Mouse (Mus musculus) G1E (cell line): Measurements from ENCODE around the gene Pold3. TPM values are rescaled to one million over a fixed set of nuclear protein-coding genes. Genes with fewer than 3 reads are reported as not detected.
"Not testable (repeated sequence)": the region's sequence is repeated elsewhere in the genome, so short reads cannot be mapped to it uniquely, and the experiment has no call there.

Experiments
- ATAC-seq: 2 replicates; pipeline ENCODE4 v1.8.0; 2016; ENCODE audit warnings: mild to moderate bottlenecking; ENCODE audit not compliant: insufficient number of reproducible peaks, poor library complexity, low FRiP score, severe bottlenecking; ENCODE audit errors: extremely low read depth
- DNase-seq: peaks from one replicate; pipeline ENCODE4 v3.0.0; 2012; ENCODE audit warnings: low spot score
- H3K27me3 ChIP-seq: 2 replicates; pipeline ENCODE4 v1.6.1; 2012; ENCODE audit warnings: mild to moderate bottlenecking, low read length, inconsistent platforms; ENCODE audit not compliant: insufficient read depth
- H3K36me3 ChIP-seq: replicated peaks from 2 replicates; pipeline ENCODE3; 2012; ENCODE audit warnings: mild to moderate bottlenecking, inconsistent platforms
- H3K4me1 ChIP-seq: 2 replicates; pipeline ENCODE4 v1.6.1; 2012; ENCODE audit warnings: low read depth, low read length, inconsistent platforms, mixed read lengths; ENCODE audit not compliant: insufficient read depth
- H3K4me3 ChIP-seq: 2 replicates; pipeline ENCODE4 v1.5.1; 2012; ENCODE audit warnings: low read depth, mild to moderate bottlenecking, inconsistent platforms, low read length, moderate library complexity, mixed read lengths
- H3K9me3 ChIP-seq: replicated peaks from 2 replicates; pipeline ENCODE4 v1.6.1; 2012; ENCODE audit warnings: inconsistent platforms
- CTCF ChIP-seq: IDR thresholded peaks from 2 replicates; pipeline ENCODE4 v1.5.1; 2012; ENCODE audit warnings: low read depth, low read length, inconsistent platforms, mixed read lengths
- GATA1 ChIP-seq: IDR thresholded peaks from 2 replicates; pipeline ENCODE4 v1.6.1; 2012; ENCODE audit warnings: borderline replicate concordance, low read length, inconsistent platforms, mixed read lengths
- GATA2 ChIP-seq: IDR thresholded peaks from 2 replicates; pipeline ENCODE4 v1.6.1; 2012; ENCODE audit warnings: low read depth, low read length, inconsistent platforms, borderline replicate concordance
- POLR2AphosphoS5 ChIP-seq: IDR thresholded peaks from 2 replicates; pipeline ENCODE4 v1.6.1; 2012; ENCODE audit warnings: low read depth, low read length, inconsistent platforms; ENCODE audit not compliant: insufficient replicate concordance
- TAL1 ChIP-seq: conservative IDR thresholded peaks from 2 replicates; pipeline ENCODE4 v1.6.1; 2012; ENCODE audit warnings: low read depth, low read length, inconsistent platforms, mixed read lengths
- polyA plus RNA-seq: library from polyadenylated mRNA; stranded (reverse); fragments of >175 nt; gene quantifications from 2 replicates; pipeline ENCODE4 v1.2.3, GENCODE M21; 2012
- total RNA-seq, 2 experiments: library from RNA; stranded (forward) in 1 of 2; stranded (reverse) in 1 of 2; fragments of 200-1000 nt in 1 of 2; fragments of >200 nt in 1 of 2; fragmentation: Nextera tagmentation in 1 of 2; gene quantifications; 2 replicates each; pipeline ENCODE4 v1.2.3; 2014 to 2017

Pold3 gene
- total and polyA plus RNA-seq, 3 experiments: 24.4 to 93.4 (median 90.5) TPM

DNA sequence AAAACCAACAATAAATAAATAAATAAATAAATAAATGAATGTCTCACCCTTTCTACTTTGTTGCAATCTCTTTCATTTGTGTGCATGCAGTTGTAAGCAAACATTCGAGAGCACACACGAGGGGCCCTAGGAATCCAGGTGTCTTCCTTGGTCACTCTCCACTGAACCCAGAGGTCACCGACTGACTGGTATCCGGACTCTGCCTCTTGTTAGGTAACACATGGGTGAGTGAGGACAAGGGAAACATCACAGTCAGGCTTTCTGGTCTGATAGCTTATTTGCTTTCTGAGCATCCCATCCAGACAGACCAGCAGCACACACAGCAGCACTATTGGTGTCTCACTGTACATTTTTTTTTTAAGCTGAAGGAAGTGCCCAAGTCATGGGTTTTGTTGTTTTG lies 44.3 kb downstream of the Pold3 start:
- ATAC-seq: no peak
- Histone ChIP-seq H3K4me1 (peaks cover 5% of the 10 kb centered on the region; the same call in 1 of the 2 replicates), H3K27me3 (no peaks in the 10 kb centered on the region), H3K36me3 (peaks cover 64% of the 10 kb centered on the region), H3K9me3 (no peaks in the 10 kb centered on the region), H3K4me3 (no peak overlapping the region)
- no peak for DNase-seq
- TF ChIP-seq POLR2AphosphoS5 (no peak), GATA2 (no peak), TAL1 (no peak), GATA1 (no peak), CTCF (no peak)

DNA sequence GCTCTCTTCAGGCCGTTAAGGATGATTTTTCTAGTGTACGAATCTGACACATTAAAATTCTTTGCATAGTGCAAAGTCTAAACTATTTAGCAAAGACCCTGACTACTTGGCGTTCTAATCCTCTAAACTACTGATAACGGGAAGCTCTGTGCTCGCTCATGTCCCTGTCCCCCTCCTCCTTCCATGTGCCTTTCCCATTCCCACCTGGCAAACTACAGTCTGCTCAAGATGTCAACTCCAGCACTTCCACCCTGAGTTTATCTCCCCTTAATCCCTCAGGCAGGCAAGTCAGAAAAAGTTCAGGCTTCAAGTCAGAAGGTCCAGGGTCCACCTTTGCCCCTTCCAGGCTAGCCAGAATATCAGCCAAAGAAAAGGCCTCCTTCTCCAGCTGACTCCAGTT lies 45.1 kb downstream of the Pold3 start:
- Histone ChIP-seq H3K4me1 (peaks cover 5% of the 10 kb centered on the region; the same call in 1 of the 2 replicates), H3K4me3 (no peak overlapping the region), H3K36me3 (peaks cover 56% of the 10 kb centered on the region), H3K27me3 (no peaks in the 10 kb centered on the region), H3K9me3 (no peaks in the 10 kb centered on the region)
- no peak for ATAC-seq
- no peak for DNase-seq
- no peak for TF ChIP-seq TAL1
- TF ChIP-seq GATA1: no peak
- no peak for TF ChIP-seq CTCF
- TF ChIP-seq GATA2: no peak
- TF ChIP-seq POLR2AphosphoS5: no peak

DNA sequence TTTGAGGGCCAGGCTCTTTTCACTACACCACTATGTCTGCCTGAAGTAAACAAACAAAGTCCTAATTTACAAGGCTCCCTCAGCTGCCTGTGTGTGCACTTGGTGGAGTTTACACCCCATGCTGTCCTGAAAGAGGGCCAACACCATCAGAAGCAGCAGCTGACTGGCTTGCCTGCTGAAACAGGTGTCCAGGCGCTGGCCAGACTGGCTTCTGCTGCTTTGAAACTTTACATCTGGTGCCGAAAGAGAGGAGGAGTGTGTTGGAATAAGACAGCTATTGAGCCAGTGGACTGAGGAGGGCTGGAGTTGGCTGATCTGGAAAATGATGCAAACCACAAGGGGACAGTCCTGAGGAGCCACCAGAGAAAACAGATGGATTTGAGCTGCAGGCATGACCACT lies 47.4 kb downstream of the Pold3 start:
- no peak for ATAC-seq
- Histone ChIP-seq H3K9me3 (no peaks in the 10 kb centered on the region), H3K4me1 (peaks cover 5% of the 10 kb centered on the region; the same call in 1 of the 2 replicates), H3K36me3 (peaks cover 33% of the 10 kb centered on the region), H3K27me3 (no peaks in the 10 kb centered on the region), H3K4me3 (no peak overlapping the region)
- TF ChIP-seq GATA2 (no peak), GATA1 (no peak), CTCF (no peak), POLR2AphosphoS5 (no peak), TAL1 (no peak)
- no peak for DNase-seq

DNA sequence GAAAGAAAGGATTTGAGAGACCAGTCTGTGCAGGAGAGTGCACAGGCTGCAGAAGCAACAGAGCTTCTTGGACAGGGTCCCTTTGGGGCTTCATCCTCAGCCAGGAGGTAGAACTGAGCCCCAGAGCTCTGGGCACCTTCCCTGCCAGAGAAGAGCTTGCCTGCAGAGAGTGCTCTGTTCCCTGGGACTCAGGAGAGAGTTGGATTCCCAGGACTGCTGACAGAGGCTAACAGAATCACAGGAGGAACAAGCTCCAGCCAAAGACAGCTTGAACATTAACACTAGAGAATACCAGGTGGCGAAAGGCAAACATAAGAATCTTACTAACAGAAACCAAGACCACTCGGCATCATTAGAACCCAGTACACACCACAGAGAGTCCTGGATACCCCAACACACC lies 68.4 kb downstream of the Pold3 start:
- peaks cover 40% of the 10 kb centered on the region for H3K27me3 ChIP-seq
- H3K36me3 ChIP-seq, H3K4me1 ChIP-seq, H3K4me3 ChIP-seq, ATAC-seq, DNase-seq, H3K9me3 ChIP-seq: not testable (repeated sequence)

DNA sequence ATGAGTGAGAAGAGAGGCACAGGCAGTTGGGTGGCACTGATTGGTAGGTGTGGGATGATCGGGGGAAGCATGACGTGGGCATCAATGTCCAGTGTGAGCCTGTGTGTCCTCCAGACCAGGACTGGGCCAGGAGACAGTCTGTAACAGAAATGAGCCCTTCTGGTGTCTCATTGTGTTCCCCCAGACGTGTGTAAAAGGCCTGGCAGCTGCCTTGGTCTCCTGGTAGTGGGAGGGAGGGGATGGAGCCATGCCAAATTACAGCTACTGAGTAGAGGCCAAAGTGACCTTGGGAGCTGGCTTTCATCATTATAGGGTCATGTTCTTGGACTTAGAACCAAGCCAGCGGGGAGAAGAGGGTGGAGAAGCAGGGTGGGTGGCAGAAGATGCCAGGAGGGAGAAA lies 69.5 kb downstream of the Pold3 start:
- DNase-seq (no peak), ATAC-seq (no peak)
- H3K4me3 ChIP-seq: no peak overlapping the region
- no peaks in the 10 kb centered on the region for H3K9me3 ChIP-seq
- no peaks in the 10 kb centered on the region for H3K4me1 ChIP-seq
- H3K27me3 ChIP-seq: peaks cover 31% of the 10 kb centered on the region
- TF ChIP-seq GATA1 (no peak), POLR2AphosphoS5 (no peak), GATA2 (no peak), CTCF (no peak), TAL1 (no peak)
- no peaks in the 10 kb centered on the region for H3K36me3 ChIP-seq

DNA sequence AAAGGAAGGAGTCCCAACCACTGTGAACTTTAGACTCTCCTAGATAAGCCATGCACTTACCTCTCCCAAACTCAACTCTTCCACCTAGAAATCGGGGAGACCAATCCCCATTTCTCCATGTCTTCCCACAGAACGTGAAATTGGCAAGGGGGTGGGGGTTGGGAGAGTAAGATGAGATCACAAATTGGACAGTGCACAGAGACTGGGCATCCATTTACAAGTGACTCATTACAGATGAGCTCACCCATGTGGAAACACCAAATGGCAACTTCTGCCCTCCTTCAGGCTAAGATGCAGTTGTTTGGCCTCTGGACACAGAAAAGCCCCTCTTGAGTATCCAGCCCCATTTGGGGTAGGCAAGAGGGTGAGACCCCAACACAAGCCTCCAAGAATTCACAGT lies 74.9 kb downstream of the Pold3 start:
- TF ChIP-seq GATA1: no peak
- no peak for TF ChIP-seq POLR2AphosphoS5
- TF ChIP-seq GATA2: no peak
- no peak for TF ChIP-seq CTCF
- no peak for TF ChIP-seq TAL1
- Histone ChIP-seq H3K27me3 (peaks cover 31% of the 10 kb centered on the region), H3K9me3 (no peaks in the 10 kb centered on the region), H3K36me3 (no peaks in the 10 kb centered on the region), H3K4me3 (no peak overlapping the region), H3K4me1 (no peaks in the 10 kb centered on the region)
- no peak for DNase-seq
- no peak for ATAC-seq

DNA sequence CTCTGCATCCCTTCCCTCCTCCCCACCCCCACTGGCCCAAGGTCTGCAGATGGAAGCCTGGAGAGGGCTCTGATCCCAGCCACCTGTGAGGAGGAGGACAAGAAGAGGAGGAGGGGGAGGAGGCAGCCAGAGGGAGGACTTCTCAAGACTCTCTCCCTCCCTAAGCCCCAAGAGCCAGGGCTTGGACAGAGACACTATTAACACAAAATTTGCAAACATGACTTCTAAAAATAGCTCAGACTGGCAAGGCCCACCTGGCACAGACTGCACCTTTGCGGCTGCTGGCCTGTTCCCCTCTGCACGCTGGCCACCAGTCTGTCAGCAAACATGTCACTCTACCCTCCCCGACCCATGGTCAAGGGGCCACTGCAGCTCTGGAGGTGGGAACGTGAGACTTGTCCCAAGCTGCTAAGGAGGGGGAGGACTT lies 77.7 kb downstream of the Pold3 start:
- H3K4me1 ChIP-seq: no peaks in the 10 kb centered on the region
- ATAC-seq (no peak), DNase-seq (no peak)
- H3K27me3 ChIP-seq: peaks cover 25% of the 10 kb centered on the region
- no peaks in the 10 kb centered on the region for H3K36me3 ChIP-seq
- H3K9me3 ChIP-seq: no peaks in the 10 kb centered on the region
- no peak overlapping the region for H3K4me3 ChIP-seq
- TF ChIP-seq POLR2AphosphoS5 (no peak), GATA2 (no peak), GATA1 (no peak), TAL1 (no peak)
